Mouse (Mus musculus) MN1 (cell line): ENCODE data around the gene Icam5.
A peak's percentile ranks its signal among the peaks of the same experiment; 100 is the strongest.
"Not testable (repeated sequence)": the region's sequence is repeated elsewhere in the genome, so short reads cannot be mapped to it uniquely, and the experiment has no call there.

Experiments
- DNase-seq: peaks from one replicate; pipeline ENCODE4 v3.0.0-alpha.2; 2016; ENCODE audit warnings: low spot score

The Icam5 gene

GRCm38 (mm10) chr9:21035586-21035985 lies 3.7 kb downstream of the Icam5 start:
- no peak for DNase-seq

GRCm38 (mm10) chr9:21036161-21036560 lies 4.3 kb downstream of the Icam5 start:
- no peak for DNase-seq

- no peak for DNase-seq
Observed at GRCm38 (mm10) chr9:21036666-21037065, 4.8 kb downstream of the Icam5 start.

- DNase-seq, result no peak
Observed at GRCm38 (mm10) chr9:21037481-21037891, 5.6 kb downstream of the Icam5 start.

GRCm38 (mm10) chr9:21039779-21040178 lies 7.9 kb downstream of the Icam5 start:
- DNase-seq, result no peak

- DNase-seq, result peak; percentile 16
Observed at GRCm38 (mm10) chr9:21041308-21041707, 9.4 kb downstream of the Icam5 start.

GRCm38 (mm10) chr9:21043563-21043962 lies 11.7 kb downstream of the Icam5 start:
- DNase-seq, result no peak

GRCm38 (mm10) chr9:21044785-21045184 lies 12.9 kb downstream of the Icam5 start:
- DNase-seq, result not testable (repeated sequence)

- no peak for DNase-seq
Observed at GRCm38 (mm10) chr9:21045235-21045634, 13.4 kb downstream of the Icam5 start.

- DNase-seq, result no peak
Observed at GRCm38 (mm10) chr9:21051578-21051977, 19.7 kb downstream of the Icam5 start.

GRCm38 (mm10) chr9:21062928-21063327 lies 31.1 kb downstream of the Icam5 start:
- DNase-seq, result no peak

GRCm38 (mm10) chr9:21067006-21067684 lies 35.3 kb downstream of the Icam5 start, which contains the start of gene Zglp1:
Gene Zglp1, minus strand, starts transcription at chr9:21067093.
- no peak for DNase-seq

GRCm38 (mm10) chr9:21072641-21073040 lies 40.8 kb downstream of the Icam5 start:
- DNase-seq, result no peak

GRCm38 (mm10) chr9:21073044-21073840 lies 41.4 kb downstream of the Icam5 start, which contains the start of the genes Gm49373 and Fdx1l:
Gene Gm49373, minus strand, starts transcription at chr9:21073096.
Gene Fdx1l, minus strand, starts transcription at chr9:21073614.
- peak; percentile 80 for DNase-seq

- DNase-seq, result no peak
Observed at GRCm38 (mm10) chr9:21074173-21074572, 42.3 kb downstream of the Icam5 start.

- no peak for DNase-seq
Observed at GRCm38 (mm10) chr9:21075625-21076024, 43.8 kb downstream of the Icam5 start.

- no peak for DNase-seq
Observed at GRCm38 (mm10) chr9:21081127-21081526, 49.3 kb downstream of the Icam5 start.

- DNase-seq, result no peak
Observed at GRCm38 (mm10) chr9:21083324-21083723, 51.5 kb downstream of the Icam5 start.
